Mouse (Mus musculus) lung, postnatal 0 days (tissue): Measurements from ENCODE around the gene Fn3k. TPM values are rescaled to one million over a fixed set of nuclear protein-coding genes. Genes with fewer than 3 reads are reported as not detected.

Source experiments
- ATAC-seq: fragments of 200-750 bp; cut with Nextera tagmentation; 2 replicates; pipeline ENCODE4 v1.8.0; 2017; ENCODE audit warnings: moderate library complexity
- DNase-seq: peaks from one replicate; pipeline ENCODE4 v3.0.0-alpha.2; 2016; ENCODE audit warnings: low spot score
- H3K27ac ChIP-seq: fragments of 300-500 bp; sonication (generic); 2 replicates; pipeline ENCODE4 v1.5.1; 2014; ENCODE audit warnings: antibody characterized with exemption, mild to moderate bottlenecking, low read length, mixed read lengths
- H3K27me3 ChIP-seq: fragments of 300-500 bp; sonication (generic); replicated peaks from 2 replicates; pipeline ENCODE4 v1.6.1; 2014; ENCODE audit warnings: low read length, mixed read lengths; ENCODE audit not compliant: insufficient read depth
- H3K36me3 ChIP-seq: fragments of 300-500 bp; sonication (generic); 2 replicates; pipeline ENCODE4 v1.6.1; 2014; ENCODE audit warnings: low read length, mixed read lengths; ENCODE audit not compliant: insufficient read depth
- H3K4me1 ChIP-seq: fragments of 300-500 bp; sonication (generic); 2 replicates; pipeline ENCODE4 v1.6.1; 2014; ENCODE audit warnings: antibody characterized with exemption, low read depth, low read length, mixed read lengths; ENCODE audit not compliant: insufficient read depth
- H3K4me2 ChIP-seq: fragments of 300-500 bp; sonication (generic); replicated peaks from 2 replicates; pipeline ENCODE4 v1.6.1; 2014; ENCODE audit warnings: low read depth, mild to moderate bottlenecking, low read length, moderate library complexity, mixed read lengths
- H3K4me3 ChIP-seq: fragments of 300-500 bp; sonication (generic); 2 replicates; pipeline ENCODE4 v1.5.1; 2014; ENCODE audit warnings: low read depth, low read length
- H3K9ac ChIP-seq: fragments of 300-500 bp; sonication (generic); replicated peaks from 2 replicates; pipeline ENCODE4 v1.6.1; 2014; ENCODE audit warnings: low read depth, mild to moderate bottlenecking
- H3K9me3 ChIP-seq: fragments of 300-500 bp; sonication (generic); 2 replicates; pipeline ENCODE4 v1.6.1; 2016; ENCODE audit warnings: low read length, mixed read lengths
- CTCF ChIP-seq: IDR thresholded peaks from 2 replicates; pipeline ENCODE4 v1.5.1; 2016; ENCODE audit warnings: antibody characterized with exemption, mild to moderate bottlenecking
- EP300 ChIP-seq: IDR thresholded peaks from 2 replicates; pipeline ENCODE4 v1.6.1; 2016; ENCODE audit warnings: antibody characterized with exemption, mild to moderate bottlenecking, control low read depth
- WGBS: fragments of 180-500 bp; shearing (Covaris S2); extraction: QIAGEN DNeasy Blood & Tissue Kit; methylation state at CpG from one replicate; pipeline ENCODE4 v1.1.7; 2014; 5-methylcytosine and 5-hydroxymethylcytosine counted together
- polyA plus RNA-seq: library from polyadenylated mRNA; unstranded; fragments of >200 nt; fragmentation: Nextera tagmentation; extraction: Ambion mirVana; gene quantifications from 2 replicates; pipeline ENCODE4 v1.2.1, GENCODE M21; 2015

The Fn3k gene
- polyA plus RNA-seq, 1 experiment from 2014 or later = 0.81 TPM

GRCm38 (mm10) chr11:121420830-121421552 is 13.7 kb upstream of the Fn3k start, which contains the start of gene Fn3krp:
Fn3krp (plus strand) TSS chr11:121421401.
- TF ChIP-seq EP300 = no peak
- TF ChIP-seq CTCF = peak; percentile 55

GRCm38 (mm10) chr11:121421553-121422173 is 13.1 kb upstream of the Fn3k start:
- Histone ChIP-seq H3K9ac (peak overlapping the region; percentile 70), H3K9me3 (no peaks in the 10 kb centered on the region), H3K4me1 (peaks cover 4% of the 10 kb centered on the region; the same call in 1 of the 2 replicates), H3K4me3 (peak overlapping the region; percentile 78), H3K27ac (peak overlapping the region; percentile 68), H3K27me3 (no peaks in the 10 kb centered on the region), H3K4me2 (peak overlapping the region; percentile 93), H3K36me3 (no peaks in the 10 kb centered on the region)
- WGBS = 2% methylated on average over 28 of the region's 28 CpGs
- ATAC-seq (peak; percentile 61), DNase-seq (peak; percentile 30)
- TF ChIP-seq EP300 (no peak), CTCF (no peak)

More at GRCm38 (mm10) chr11:121420830-121421552, 13.7 kb upstream of the Fn3k start, which contains the start of gene Fn3krp:
- ATAC-seq = peak; percentile 100
- 2% methylated on average over 28 of the region's 28 CpGs for whole genome bisulfite sequencing
- Histone ChIP-seq H3K4me3 (peak within 1 kb of the TSS; percentile 78), H3K27me3 (no peaks in the 10 kb centered on the region), H3K9me3 (no peaks in the 10 kb centered on the region), H3K27ac (peak within 1 kb of the TSS; percentile 68), H3K9ac (peak within 1 kb of the TSS; percentile 70), H3K4me1 (peaks cover 4% of the 10 kb centered on the region; the same call in 1 of the 2 replicates), H3K36me3 (no peaks in the 10 kb centered on the region), H3K4me2 (peak within 1 kb of the TSS; percentile 93)
- peak; percentile 99 for DNase-seq

- no peak for ATAC-seq
- TF ChIP-seq CTCF = no peak
- no peak for TF ChIP-seq EP300
Measured at GRCm38 (mm10) chr11:121433397-121433796, 1.3 kb upstream of the Fn3k start.

GRCm38 (mm10) chr11:121437236-121437635 is 2.5 kb downstream of the Fn3k start:
- no peaks in the 10 kb centered on the region for H3K27me3 ChIP-seq
- H3K4me1 ChIP-seq = peaks cover 5% of the 10 kb centered on the region
- no peak overlapping the region for H3K9ac ChIP-seq
- no peak overlapping the region for H3K27ac ChIP-seq
- H3K4me2 ChIP-seq = no peak overlapping the region
- 59% methylated on average over 5 of the region's 5 CpGs for WGBS
- ATAC-seq = no peak
- TF ChIP-seq CTCF = no peak
- no peak for TF ChIP-seq EP300
- DNase-seq = no peak
- H3K4me3 ChIP-seq = no peak overlapping the region
- no peaks in the 10 kb centered on the region for H3K9me3 ChIP-seq
- H3K36me3 ChIP-seq = no peaks in the 10 kb centered on the region

More at GRCm38 (mm10) chr11:121433397-121433796, 1.3 kb upstream of the Fn3k start:
- no peak overlapping the region for H3K4me2 ChIP-seq
- no peaks in the 10 kb centered on the region for H3K27me3 ChIP-seq
- H3K27ac ChIP-seq = no peak overlapping the region
- H3K4me1 ChIP-seq = peaks cover 5% of the 10 kb centered on the region
- H3K9me3 ChIP-seq = no peaks in the 10 kb centered on the region
- no peak for DNase-seq
- H3K4me3 ChIP-seq = no peak overlapping the region
- WGBS = 74% methylated on average over 4 of the region's 4 CpGs
- H3K36me3 ChIP-seq = no peaks in the 10 kb centered on the region
- no peak overlapping the region for H3K9ac ChIP-seq

- ATAC-seq (no peak), DNase-seq (no peak)
- H3K9me3 ChIP-seq = no peaks in the 10 kb centered on the region
- H3K27me3 ChIP-seq = no peaks in the 10 kb centered on the region
- no peak overlapping the region for H3K4me2 ChIP-seq
- H3K36me3 ChIP-seq = no peaks in the 10 kb centered on the region
- 51% methylated on average over 5 of the region's 5 CpGs for WGBS
- no peaks in the 10 kb centered on the region for H3K4me1 ChIP-seq
- TF ChIP-seq CTCF (no peak), EP300 (no peak)
- H3K4me3 ChIP-seq = no peak overlapping the region
- H3K9ac ChIP-seq = no peak overlapping the region
- H3K27ac ChIP-seq = no peak overlapping the region
Measured at GRCm38 (mm10) chr11:121439686-121440292, 5.1 kb downstream of the Fn3k start.

GRCm38 (mm10) chr11:121441653-121442052 is 6.9 kb downstream of the Fn3k start:
- ATAC-seq = no peak
- 78% methylated on average over 4 of the region's 4 CpGs for WGBS
- Histone ChIP-seq H3K27me3 (no peaks in the 10 kb centered on the region), H3K4me2 (no peak overlapping the region), H3K4me1 (no peaks in the 10 kb centered on the region), H3K4me3 (no peak overlapping the region), H3K9ac (no peak overlapping the region), H3K27ac (no peak overlapping the region), H3K36me3 (no peaks in the 10 kb centered on the region), H3K9me3 (no peaks in the 10 kb centered on the region)
- DNase-seq = no peak
- no peak for TF ChIP-seq EP300
- no peak for TF ChIP-seq CTCF
